Mouse (Mus musculus): Measurements from ENCODE around the gene Gm10647. TPM values are rescaled to one million over a fixed set of nuclear protein-coding genes. Genes with fewer than 3 reads are reported as not detected.
"Not testable (repeated sequence)": the region's sequence is repeated elsewhere in the genome, so short reads cannot be mapped to it uniquely, and the experiment has no call there.

Gene Gm10647
- polyA plus RNA-seq, 1 experiment from 2014 or later: 0.08 TPM

DNA sequence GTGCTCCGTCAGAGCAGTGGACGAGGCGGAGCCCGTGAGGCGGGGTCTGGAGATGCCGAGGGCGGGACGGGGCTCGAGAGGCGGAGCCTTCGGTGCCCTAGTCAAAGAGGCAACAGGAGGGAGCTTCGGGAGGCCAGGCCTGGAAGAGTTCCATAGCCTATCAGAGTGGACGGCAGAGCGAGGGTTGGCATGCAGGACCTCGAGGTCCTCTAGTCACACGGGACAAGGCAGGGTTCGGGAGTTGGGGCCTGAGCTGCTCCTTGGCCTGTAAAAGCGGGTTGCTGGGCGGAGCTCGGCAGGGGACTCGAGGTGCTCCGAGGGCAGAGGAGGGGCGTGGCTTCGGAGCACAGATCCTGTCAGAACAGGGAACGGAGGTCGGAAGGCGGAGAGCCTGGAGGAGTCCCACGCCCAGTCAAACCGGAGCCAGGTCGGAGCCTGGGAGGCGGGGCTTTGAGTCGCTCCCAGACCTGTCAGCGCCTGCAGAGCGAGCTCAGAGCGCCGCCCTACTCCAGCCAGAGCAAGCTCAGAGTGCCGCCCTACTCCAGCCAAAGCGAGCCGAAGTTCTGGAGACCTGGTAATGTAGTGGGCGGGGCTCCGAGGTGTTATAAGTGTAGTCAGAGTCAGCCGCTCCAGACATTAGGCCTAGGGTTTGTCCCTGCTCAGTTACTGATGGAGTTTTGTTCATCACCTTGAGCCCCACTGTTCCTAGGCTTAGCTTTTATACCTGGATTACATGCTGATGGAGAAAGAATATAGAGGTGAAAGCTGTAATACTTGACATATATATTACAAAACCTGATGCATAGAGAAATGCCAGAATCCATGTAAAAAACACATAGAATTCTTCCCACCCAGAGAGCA, 1.1 kb upstream of the Gm10647 start, which contains the start of gene Aph1b:
Aph1b (minus strand) TSS at position 27 of the 861 bp plus-strand sequence.
- no peak for TF ChIP-seq CTCF (IDR thresholded peaks at IDR 0.05)
- in situ Hi-C loops (cut with MboI; ENCODE audit: low pct_unique_long_range_greater_than_20kb): loop anchor here (5.0 to 25.0 kb wide), 2 partner anchors 37 to 658 kb away; partner anchors contain the start of genes Aph1c, Ciao2a and Snx1
- no peaks in the 10 kb centered on the region for H3K27me3 ChIP-seq
- POLR2A ChIA-PET: no interaction called here
- CTCF ChIA-PET: interaction anchor here (0.8 to 3.2 kb wide), 3 partner anchors 11 to 150 kb away, joined by 4 to 11 read pairs (median 5); no protein-coding TSS in a partner anchor
- peak; percentile 94 for ATAC-seq
- peak; percentile 89 for DNase-seq (ENCODE audit: low read depth, low spot score)

DNA sequence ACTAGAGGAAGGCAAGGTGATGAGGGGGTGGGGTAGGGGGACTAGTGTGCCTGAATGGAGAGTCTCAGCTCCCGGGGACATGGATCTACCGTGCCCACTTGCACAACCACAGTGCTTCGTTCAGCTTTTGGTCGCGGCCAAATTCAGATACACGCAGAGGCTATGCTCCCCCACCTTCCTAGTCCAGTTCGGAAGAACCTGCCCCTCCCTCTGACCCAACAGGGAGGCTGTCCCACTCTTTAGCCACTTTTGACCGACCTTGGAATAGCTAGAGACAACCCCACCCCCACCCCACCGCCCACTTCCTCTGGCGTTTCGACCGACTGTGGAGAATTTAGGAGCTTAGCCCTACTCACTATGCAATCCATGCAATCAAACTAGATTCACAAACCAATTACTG, 5.1 kb downstream of the Gm10647 start:
- DNase-seq (ENCODE audit: low read depth, low spot score) (no peak), ATAC-seq (no peak)
- CTCF ChIA-PET: no interaction called here
- no peaks in the 10 kb centered on the region for H3K27me3 ChIP-seq
- in situ Hi-C loops (cut with MboI; ENCODE audit: low pct_unique_long_range_greater_than_20kb): no loop called here
- no peak for TF ChIP-seq CTCF (IDR thresholded peaks at IDR 0.05)
- POLR2A ChIA-PET: no interaction called here

DNA sequence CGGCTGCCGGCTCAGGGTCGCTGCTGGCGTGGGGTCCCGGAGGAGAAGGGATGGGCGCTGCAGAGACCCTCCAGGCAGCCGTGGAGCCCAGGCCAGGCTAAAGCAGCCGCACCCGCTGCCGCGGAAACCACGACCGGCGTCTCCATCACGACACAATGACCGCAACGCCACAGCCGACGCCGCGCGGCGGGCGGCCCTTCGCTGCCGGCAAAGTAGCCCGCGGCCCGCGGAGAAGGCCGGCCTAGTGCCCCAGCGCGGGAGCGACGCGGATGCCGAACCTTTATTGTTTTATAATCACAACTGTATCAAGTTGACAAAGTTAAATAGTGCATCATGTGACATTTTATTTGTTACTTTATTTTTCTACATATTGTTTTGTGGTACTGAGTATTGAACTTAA, 9.1 kb downstream of the Gm10647 start:
- POLR2A ChIA-PET; H3K27me3 ChIP-seq; in situ Hi-C loops (cut with MboI; ENCODE audit: low pct_unique_long_range_greater_than_20kb); ATAC-seq; DNase-seq (ENCODE audit: low read depth, low spot score): not testable (repeated sequence)
- CTCF ChIA-PET: interaction anchor here (1.8 kb wide), 1 partner anchor 10 kb away, joined by 5 read pairs; the partner anchor contains the start of genes Aph1b and Gm10647

DNA sequence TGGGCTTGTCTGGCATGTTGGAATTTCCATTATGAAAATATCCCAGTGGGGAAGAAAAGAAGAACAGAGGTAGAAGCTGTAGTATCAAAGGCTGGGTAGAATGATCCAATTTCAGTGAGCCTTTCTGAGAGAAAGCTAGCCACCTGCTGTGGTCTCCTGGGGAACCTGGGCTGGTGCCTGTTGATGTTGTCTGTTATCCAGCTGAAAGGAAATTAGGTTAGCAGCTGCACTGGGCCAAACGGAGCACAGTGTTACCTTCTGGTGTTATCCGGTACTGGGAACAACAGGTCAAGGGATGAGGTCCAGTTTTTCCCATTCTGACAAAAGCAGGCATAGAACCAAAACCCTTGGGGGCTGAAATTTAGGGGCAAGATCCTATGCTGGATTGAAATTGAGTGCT, 16.6 kb downstream of the Gm10647 start:
- in situ Hi-C loops (cut with MboI; ENCODE audit: low pct_unique_long_range_greater_than_20kb): no loop called here
- TF ChIP-seq CTCF (IDR thresholded peaks at IDR 0.05): no peak
- no peak for DNase-seq (ENCODE audit: low read depth, low spot score)
- ChIA-PET POLR2A (no interaction called here), CTCF (interaction anchor here (1.0 kb wide), 1 partner anchor 13 kb away, joined by 3 read pairs; no protein-coding TSS in a partner anchor)
- H3K27me3 ChIP-seq: no peaks in the 10 kb centered on the region
- no peak for ATAC-seq

DNA sequence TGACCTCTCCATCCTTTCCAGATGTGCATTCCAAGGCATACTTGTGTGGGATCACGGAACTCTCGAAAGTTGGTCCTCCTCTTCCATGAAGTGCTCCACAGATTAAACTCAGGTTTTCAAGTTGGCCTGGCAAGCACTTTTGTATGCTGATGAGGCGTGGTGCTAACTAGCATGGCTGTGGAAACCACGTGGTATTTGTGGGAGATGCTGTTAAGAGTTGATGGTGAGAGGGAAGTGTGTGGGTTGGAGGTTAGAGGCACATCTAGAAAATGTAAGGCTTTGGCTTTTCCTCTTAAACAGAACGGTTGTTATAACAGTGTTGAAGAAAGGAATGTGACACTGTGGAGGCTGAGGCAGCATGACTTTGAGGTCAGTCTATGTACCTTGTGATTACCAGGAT, 24.2 kb downstream of the Gm10647 start:
- H3K27me3 ChIP-seq: no peaks in the 10 kb centered on the region
- CTCF ChIA-PET: no interaction called here
- no peak for DNase-seq (ENCODE audit: low read depth, low spot score)
- in situ Hi-C loops (cut with MboI; ENCODE audit: low pct_unique_long_range_greater_than_20kb): no loop called here
- ATAC-seq: no peak
- POLR2A ChIA-PET: interaction anchor here (0.6 kb wide), 1 partner anchor 12 kb away, joined by 3 read pairs; no protein-coding TSS in a partner anchor
- no peak for TF ChIP-seq CTCF (IDR thresholded peaks at IDR 0.05)

DNA sequence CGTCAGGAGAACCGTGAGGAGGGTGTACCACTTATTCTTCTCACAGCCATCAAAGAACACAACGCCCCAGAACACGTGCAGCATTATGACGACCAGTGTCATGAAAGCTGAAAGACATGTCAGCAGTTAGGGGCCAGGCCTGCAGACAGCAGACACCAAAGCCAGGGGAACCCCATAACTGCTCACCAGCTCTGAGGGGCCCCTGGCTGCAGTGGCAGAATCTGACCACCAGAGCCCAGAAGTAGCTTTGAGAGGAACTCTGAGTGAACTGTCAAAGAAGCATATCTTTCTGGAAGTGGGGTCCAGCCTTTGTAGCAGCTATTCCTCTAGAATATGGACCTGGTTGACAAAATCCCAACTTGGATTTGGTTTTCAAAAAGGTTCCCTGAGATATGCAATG, 25.4 kb downstream of the Gm10647 start:
- ATAC-seq; CTCF ChIA-PET; in situ Hi-C loops (cut with MboI; ENCODE audit: low pct_unique_long_range_greater_than_20kb); DNase-seq (ENCODE audit: low read depth, low spot score); H3K27me3 ChIP-seq: not testable (repeated sequence)
- POLR2A ChIA-PET: interaction anchor here (0.6 to 1.4 kb wide), 2 partner anchors 157 to 176 kb away, joined by 3 read pairs; no protein-coding TSS in a partner anchor

DNA sequence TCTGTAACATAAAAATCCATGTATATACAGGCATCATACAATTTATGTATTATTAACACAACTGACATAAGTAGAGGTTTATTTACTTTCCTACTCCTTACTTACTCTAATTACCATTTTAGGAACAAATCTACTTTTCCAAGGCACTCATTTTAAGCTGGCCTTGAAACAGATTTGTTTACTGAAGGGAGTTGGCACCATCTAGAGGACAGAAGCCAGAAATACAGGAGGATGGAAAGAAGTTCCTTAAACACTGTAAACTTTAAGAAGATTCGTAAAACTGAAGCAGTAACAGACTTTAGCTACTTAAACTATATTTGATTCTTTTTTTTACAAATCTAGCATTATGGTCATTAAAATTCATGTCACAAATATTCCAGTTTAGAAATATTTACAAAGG, 29.2 kb downstream of the Gm10647 start:
- ChIA-PET POLR2A (interaction anchor here (0.6 kb wide), 1 partner anchor 311 kb away, joined by 4 read pairs; no protein-coding TSS in a partner anchor), CTCF (interaction anchor here (0.7 to 1.1 kb wide), 3 partner anchors 12 to 179 kb away, joined by 3 to 4 read pairs (median 3); no protein-coding TSS in a partner anchor)
- no peak for ATAC-seq
- peak; percentile 55 for TF ChIP-seq CTCF (IDR thresholded peaks at IDR 0.05)
- DNase-seq (ENCODE audit: low read depth, low spot score): no peak
- in situ Hi-C loops (cut with MboI; ENCODE audit: low pct_unique_long_range_greater_than_20kb): no loop called here
- H3K27me3 ChIP-seq: no peaks in the 10 kb centered on the region

DNA sequence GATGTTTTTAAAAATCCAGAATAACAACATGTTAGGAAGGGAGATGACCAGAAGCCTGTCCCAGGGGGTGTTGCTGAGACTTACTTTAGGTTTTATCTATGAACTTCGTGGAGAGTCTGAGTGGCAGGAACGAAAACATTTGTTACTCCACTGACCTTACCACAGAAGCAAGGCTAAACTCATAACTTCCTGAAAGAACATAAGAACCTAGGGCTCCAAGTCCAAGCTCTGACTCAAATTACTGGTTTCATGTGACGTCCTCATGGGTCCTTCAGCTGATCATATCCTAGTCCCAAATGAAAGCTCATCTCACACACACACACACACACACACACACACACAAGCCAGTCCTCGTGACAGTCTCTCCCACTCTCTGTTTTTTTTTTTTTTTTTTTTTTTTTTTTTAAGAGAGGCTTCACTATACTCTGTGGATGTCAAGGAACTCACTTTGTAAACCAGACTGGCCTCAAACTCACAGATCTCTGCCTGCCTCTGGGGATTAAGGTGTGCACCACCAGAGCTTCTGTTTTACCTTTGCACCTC, 35.6 kb downstream of the Gm10647 start:
- ATAC-seq: no peak
- no peak for DNase-seq (ENCODE audit: low read depth, low spot score)
- ChIA-PET CTCF (no interaction called here), POLR2A (no interaction called here)
- H3K27me3 ChIP-seq: no peaks in the 10 kb centered on the region
- no peak for TF ChIP-seq CTCF (IDR thresholded peaks at IDR 0.05)
- in situ Hi-C loops (cut with MboI; ENCODE audit: low pct_unique_long_range_greater_than_20kb): loop anchor here (5.0 kb wide), 1 partner anchor 35 kb away; the partner anchor contains the start of genes Aph1b and Gm10647

DNA sequence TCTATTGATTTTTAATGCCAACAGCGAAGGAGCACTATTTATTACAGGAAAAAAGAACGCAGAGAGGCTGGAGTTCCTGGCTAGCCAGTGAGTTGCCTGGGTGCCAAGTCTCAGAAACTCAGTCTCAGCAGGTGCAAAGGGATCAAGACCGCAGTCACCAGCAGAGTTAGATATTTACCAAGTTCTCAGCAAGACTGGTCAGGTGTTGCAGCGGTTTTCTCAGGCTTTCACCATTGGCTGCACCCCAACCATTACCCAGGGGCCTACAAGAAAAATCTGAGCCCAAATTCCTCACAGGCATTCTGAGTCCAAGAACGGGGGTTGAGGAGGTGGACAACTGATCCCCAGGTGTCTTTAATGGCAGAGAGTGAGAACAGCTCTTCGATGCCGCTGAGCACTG, 37.0 kb downstream of the Gm10647 start:
- ATAC-seq: no peak
- ChIA-PET CTCF (no interaction called here), POLR2A (no interaction called here)
- peak; percentile 25 for DNase-seq (ENCODE audit: low read depth, low spot score)
- TF ChIP-seq CTCF (IDR thresholded peaks at IDR 0.05): no peak
- in situ Hi-C loops (cut with MboI; ENCODE audit: low pct_unique_long_range_greater_than_20kb): loop anchor here (5.0 kb wide), 1 partner anchor 37 kb away; the partner anchor contains the start of genes Aph1b and Gm10647
- H3K27me3 ChIP-seq: no peaks in the 10 kb centered on the region

DNA sequence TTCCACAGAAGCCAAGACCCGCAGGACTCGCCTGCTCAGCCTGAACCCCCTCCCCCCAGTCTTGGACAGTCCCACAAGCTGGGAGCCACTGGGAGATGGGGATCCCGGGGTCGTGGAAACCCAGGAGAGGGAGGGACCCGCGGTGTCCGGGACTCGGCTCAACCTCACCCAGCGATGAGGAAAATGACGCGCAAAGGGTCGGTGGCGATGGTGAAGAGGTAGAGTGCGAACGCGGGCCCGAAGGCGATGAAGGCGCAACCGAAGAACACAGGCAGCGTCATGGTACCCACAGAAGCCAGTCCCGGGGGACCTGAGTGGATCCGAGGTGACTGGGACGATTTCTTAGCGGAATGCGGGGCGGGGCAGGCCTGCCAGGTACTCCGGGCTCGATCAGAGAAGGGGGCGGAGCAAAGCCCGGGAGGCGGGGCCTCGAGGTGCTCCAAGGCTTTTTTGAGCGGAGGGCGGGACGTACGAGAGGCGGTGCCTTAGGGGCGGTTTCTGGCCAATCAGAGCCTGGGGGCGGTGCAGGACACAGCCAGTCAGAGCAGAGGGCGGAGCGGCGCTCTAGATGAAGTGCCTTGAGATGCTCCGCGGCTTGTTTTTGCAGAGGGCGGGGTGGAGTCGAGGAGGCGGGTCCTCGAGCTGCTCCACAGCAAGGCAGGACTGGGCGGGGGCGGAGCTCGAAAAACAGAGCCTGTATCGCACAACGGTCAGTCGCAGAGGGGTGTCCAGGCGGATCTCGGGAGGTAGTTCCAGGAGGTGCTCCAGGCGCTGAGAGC, 37.7 kb downstream of the Gm10647 start, which contains the start of gene Aph1c:
Aph1c (minus strand) TSS at position 409 of the 779 bp plus-strand sequence.
- in situ Hi-C loops (cut with MboI; ENCODE audit: low pct_unique_long_range_greater_than_20kb): loop anchor here (5.0 kb wide), 1 partner anchor 37 kb away; the partner anchor contains the start of genes Aph1b and Gm10647
- ChIA-PET CTCF (no interaction called here), POLR2A (no interaction called here)
- peak; percentile 96 for ATAC-seq
- DNase-seq (ENCODE audit: low read depth, low spot score): peak; percentile 76
- no peaks in the 10 kb centered on the region for H3K27me3 ChIP-seq
- TF ChIP-seq CTCF (IDR thresholded peaks at IDR 0.05): no peak
